Mouse (Mus musculus): ENCODE measurements at regions not wholly inside any gene's neighbourhood (a gene's known extent, or its start where the extent isn't known, plus 50 kb on each side); places are given as distances from the start of the nearest gene placed in this dataset.

GRCm38 (mm10) chr7:58557535-58557934 lies 98.4 kb upstream of the Atp10a start:
- DNase-seq (ENCODE audit: low read depth, low spot score): no peak

GRCm38 (mm10) chr7:58568807-58569206 lies 87.2 kb upstream of the Atp10a start:
- DNase-seq (ENCODE audit: low read depth, low spot score): no peak

GRCm38 (mm10) chr7:58584241-58584820 lies 71.6 kb upstream of the Atp10a start:
- DNase-seq (ENCODE audit: low read depth, low spot score): peak; percentile 50

GRCm38 (mm10) chr7:58585626-58586256 lies 70.2 kb upstream of the Atp10a start:
- DNase-seq (ENCODE audit: low read depth, low spot score): no peak

GRCm38 (mm10) chr7:58595951-58596350 lies 60.0 kb upstream of the Atp10a start:
- no peak for DNase-seq (ENCODE audit: low read depth, low spot score)
